Mouse (Mus musculus): ENCODE results near the gene Ybx3.

Gene Ybx3

GRCm38 (mm10) chr6:131388040-131389021 is at the start of gene Ybx3:
Gene Ybx3, minus strand, starts transcription at chr6:131388476.
- DNase-seq (ENCODE audit: low spot score in 2 of 2), result peak; percentile 66 to 71

DNA sequence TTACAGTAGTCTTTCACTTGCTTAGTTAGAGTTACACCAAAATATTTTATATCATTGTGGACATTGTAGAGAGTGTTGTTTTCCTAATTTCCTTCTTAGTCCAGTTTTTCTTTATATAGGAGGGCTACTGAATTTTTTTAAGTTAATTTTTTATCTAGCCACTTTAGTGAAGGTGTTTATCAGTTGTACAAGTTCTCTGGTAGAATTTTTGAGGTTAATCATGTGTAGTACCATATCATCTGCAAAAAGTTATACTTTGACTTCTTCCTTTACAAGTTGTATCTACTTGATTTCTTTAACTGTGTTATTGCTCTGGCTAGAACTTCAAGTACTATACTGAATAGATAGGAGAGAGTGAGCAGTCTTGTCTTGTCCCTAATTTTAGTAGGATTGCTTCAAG is 48.4 kb upstream of the Ybx3 start:
- no peak for DNase-seq (ENCODE audit: low spot score in 2 of 2)

- DNase-seq (ENCODE audit: low spot score in 2 of 2), result no peak
These were observed 45.8 kb upstream of the Ybx3 start for GRCm38 (mm10) chr6:131434088-131434487.

DNA sequence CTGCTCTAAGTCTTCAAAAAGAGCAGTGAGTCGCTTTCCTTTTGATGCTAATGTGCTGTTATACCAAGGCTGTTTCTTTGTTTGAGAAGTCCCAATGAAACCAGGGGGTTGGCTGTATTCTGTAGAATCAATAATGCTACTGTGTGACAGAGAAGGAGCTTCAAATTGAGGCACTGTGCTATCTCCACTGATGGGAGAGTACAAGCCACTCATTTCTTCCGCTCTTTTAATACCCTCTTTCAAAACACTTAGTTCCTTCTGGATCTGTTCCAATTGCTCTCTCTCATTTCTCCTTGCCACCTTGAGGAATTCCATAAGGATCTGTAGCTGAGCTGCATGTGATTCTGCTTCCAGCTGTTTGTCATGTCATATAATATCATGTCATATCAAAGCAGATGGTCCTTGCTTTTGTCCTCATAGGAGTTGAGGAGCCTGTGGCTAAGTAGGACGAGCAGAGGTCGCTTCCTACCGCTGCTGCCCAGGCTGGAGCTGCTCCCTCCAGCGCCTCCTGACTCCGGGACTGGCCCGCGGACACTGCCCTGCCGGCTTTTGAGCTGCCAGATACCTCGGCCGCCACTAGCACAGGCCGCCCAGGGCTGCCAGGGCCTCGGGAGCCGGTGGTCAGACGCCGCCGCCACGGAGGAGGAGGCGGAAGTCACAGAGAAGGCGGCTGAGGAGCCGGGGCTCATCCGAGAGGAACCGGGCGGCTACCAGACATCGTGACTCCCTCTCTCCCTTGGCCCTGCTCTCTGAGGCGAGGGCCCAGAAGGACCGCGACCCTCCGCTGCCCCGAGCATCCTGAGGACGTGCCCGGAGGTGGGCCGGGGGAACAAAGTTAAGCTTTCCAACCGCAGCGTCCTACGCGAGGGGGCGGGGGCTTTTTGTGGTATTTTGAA is 45.1 kb upstream of the Ybx3 start:
- DNase-seq (ENCODE audit: low spot score in 2 of 2), result no peak

- DNase-seq (ENCODE audit: low spot score in 2 of 2), result peak in 1 of 2 experiments; percentile 3
These were observed 33.3 kb upstream of the Ybx3 start for GRCm38 (mm10) chr6:131421572-131421971.

- DNase-seq (ENCODE audit: low spot score in 2 of 2), result no peak
These were observed 31.3 kb upstream of the Ybx3 start for GRCm38 (mm10) chr6:131419614-131420013.

GRCm38 (mm10) chr6:131418770-131419169 is 30.5 kb upstream of the Ybx3 start:
- no peak for DNase-seq (ENCODE audit: low spot score in 2 of 2)

DNA sequence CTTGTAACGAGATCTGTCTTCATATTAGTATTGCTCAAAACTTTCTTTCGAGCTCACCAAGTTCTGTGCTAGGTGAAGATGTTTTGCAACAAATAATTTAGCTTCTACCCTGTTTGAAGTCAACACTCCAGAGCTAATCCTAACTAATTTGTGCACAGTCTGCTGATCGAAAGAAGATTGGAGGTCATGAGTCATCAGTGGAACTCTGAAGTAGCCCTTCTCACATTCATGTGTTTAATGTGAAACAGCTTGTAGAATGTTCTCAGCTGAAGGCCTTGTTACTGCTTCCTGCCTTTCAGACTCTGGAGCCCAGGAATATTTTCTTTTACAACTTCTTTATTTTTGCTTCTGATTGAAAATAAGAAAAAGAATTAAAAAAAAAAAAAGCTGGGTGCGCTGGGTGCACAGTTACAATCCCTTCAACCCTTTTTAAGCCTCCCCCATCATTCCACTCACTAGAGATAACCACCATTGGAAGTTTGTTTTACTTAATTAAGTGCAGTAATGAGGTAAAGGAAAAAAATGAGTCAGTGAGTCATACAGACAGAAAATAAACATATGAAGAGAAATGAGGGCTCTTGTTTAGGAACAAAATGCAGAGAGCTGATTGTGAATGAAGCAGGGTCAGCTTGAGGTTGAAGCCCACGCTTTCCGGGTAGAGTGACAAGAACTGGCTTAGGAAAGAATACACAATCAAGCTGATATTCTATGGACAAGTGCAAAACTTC is 23.0 kb upstream of the Ybx3 start:
- DNase-seq (ENCODE audit: low spot score in 2 of 2), result no peak

DNA sequence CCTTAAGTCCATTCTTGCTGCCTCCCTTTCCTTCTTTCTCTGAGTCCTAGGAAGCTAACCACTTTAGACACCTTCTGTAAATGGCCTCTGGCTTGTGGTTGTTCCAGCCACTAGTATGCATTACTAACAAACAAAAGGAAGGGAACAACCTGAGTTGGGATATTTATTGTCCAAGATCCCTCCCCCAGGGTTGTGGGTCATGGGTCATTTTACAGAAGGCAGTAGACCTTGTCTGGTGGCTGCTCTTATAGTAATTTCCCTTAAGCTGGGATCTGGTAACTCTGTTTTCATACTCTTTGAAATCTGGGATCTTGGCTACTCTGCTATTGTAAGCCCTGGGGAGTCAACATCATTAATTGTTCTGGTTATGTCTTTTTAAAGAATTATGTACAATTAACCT is 18.7 kb upstream of the Ybx3 start:
- no peak for DNase-seq (ENCODE audit: low spot score in 2 of 2)

DNA sequence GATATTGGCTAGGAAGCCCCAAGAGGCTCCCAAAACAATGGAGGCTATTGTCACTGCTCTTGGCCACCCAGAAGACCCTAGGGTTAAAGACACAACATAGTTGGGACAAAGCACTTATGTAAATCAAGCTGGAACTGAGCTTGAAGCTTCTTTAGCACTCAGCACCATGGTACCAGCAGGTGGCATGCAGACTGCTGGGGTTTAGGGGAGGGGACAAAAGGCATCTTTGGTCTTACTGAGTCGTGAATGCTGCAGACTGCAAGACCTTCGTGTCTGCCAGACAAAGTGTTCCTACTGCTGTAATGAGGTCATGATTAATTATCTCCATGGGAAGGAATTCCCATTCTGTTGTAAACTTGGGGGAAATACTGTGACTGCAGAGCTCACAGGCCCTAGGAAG is 17.6 kb upstream of the Ybx3 start:
- no peak for DNase-seq (ENCODE audit: low spot score in 2 of 2)

DNA sequence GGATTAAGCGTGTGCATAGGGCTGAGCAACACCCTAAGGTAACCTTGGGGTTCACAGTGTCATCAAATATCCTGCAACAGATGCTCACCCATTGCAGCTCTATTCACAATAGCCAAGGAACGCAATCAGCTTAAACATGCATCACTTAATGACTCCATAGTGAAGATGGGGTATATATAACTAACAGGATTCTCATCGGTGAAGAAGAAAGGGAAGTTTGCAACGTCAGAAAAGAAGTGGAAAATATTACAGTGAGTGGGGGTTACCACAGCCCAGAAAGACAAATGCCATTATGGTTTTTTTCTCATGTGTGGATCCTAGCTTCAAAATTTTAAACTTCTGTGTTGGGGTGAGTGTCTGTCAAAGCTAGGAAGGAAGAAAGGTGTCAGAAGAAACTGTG is 16.9 kb upstream of the Ybx3 start:
- DNase-seq (ENCODE audit: low spot score in 2 of 2), result no peak

DNA sequence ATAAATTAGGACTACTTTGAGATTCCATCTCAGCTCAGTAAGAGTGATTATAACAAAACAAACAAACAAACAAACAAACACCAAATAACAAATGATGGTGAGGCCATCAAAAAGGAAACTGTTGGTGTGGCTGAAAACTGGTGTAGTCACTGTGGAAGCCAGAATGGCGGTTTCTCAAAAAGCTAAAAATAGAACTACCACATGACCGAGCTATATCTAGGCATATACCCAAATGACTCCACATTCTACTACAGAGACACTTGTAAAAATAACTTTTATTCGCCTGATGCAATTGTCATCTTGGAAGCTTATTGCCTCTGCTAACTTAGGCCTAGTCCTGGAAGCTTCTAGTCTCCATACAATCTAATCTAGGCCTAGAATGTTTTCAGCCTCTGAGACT is 16.0 kb upstream of the Ybx3 start:
- no peak for DNase-seq (ENCODE audit: low spot score in 2 of 2)

DNA sequence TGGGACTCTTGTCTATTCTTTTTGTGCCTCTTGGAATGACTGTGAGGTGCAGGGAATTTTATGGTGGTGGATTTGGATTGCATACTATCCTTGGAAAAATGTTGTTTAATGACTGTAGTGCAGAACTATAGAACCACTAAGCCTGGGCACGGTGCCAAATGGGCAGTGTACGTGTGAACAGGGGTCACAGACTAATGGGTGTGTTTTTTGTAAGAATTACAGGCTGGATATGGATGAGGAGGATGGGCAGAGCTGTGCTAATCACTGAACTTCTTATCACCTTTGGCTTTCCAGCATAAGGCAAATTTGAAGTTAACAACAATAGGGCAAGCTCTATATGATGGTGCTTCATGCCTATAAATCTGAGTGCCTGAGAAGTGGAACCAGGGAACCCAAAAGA is 14.8 kb upstream of the Ybx3 start:
- DNase-seq (ENCODE audit: low spot score in 2 of 2), result no peak

- DNase-seq (ENCODE audit: low spot score in 2 of 2), result no peak
These were observed 14.3 kb upstream of the Ybx3 start for GRCm38 (mm10) chr6:131402606-131403005.

GRCm38 (mm10) chr6:131401259-131401658 is 13.0 kb upstream of the Ybx3 start:
- DNase-seq (ENCODE audit: low spot score in 2 of 2), result no peak

DNA sequence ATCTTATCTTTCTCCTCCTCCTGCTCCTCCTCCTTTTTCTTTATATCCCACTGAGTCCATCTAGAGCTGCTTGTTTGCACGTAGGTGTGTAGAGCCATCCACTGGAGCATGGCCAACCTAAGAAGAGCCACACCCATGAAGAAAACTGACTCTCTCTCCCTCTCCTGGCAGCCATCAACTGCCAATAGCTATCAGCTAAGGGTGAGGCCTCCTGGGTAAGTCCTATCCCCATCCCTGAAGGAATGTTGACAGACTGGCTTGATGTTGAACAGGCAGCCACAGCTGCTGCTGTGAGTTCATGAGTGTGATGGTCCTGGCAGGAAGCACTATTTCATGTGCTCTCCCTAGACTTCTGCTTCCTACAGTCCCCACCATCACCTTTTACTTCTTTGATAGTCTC is 8.4 kb upstream of the Ybx3 start:
- no peak for DNase-seq (ENCODE audit: low spot score in 2 of 2)

GRCm38 (mm10) chr6:131393873-131394660 is 5.8 kb upstream of the Ybx3 start:
- DNase-seq (ENCODE audit: low spot score in 2 of 2), result no peak

DNA sequence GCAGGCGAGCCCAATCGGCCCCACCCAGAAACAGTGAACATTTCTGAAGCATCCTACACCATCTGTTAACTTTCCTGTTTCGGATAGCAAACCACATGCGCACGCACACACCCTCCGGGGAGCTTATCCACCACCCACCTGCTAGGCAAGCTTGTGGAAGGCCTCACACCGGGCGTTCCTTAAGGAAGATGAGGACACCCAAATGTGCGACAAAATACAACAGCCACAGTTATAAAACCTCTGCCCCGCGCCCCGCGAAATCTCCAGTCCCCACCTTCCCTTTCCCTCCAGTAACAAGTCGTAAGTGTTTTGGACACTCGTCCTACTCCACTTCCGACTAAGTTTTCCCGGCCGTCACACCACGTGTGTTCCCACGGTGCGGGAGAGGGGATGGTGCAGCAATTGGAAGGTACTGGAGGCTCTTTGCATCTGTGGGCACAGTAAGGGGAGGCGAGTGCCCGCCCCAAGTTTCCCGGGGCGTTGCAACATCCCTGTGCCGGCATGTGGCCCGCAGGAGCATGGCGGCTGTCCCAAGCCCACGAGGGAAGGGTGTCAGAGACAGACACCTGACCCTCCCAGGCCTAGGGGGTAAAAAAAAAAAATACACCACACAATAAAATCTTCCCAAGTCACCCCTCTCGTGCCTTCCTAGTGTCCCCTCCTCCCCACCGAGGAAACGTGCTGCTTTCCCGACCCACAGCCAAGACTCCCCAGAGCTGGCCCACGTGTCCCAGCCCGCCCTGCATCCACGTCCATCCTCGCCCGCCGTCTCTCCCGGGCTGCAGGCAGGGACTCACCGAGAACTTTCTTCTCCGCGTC is 846 bp downstream of the Ybx3 start:
- peak; percentile 52 to 58 for DNase-seq (ENCODE audit: low spot score in 2 of 2)

DNA sequence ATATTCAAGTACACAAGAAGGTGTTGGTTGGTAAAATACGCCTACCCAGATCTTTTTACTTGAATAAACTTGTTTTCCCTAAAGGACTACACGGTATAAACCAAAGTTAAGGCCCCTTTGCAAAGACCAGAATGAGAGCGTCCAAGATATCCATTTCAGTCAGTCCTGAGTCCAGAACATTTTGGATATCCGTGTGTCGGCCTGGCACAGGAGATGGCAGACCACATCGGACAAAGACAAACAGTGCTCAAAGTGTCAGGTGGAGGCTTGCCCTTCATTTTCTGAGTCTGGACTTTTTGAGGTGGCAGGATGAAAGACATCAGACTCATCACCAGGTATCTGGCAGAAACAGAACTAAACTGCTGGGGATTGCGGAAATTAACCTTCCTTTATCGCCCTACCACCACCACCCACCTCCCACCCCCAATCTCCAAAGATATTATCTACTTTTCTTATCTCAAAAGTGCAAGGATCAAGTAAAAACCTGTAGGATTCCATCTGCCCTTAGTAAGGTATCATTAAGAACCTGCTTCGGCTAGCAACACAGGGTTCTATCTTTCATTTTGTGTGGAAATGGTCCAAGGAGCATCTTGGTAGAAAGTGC is 1.8 kb downstream of the Ybx3 start:
- DNase-seq (ENCODE audit: low spot score in 2 of 2), result no peak

GRCm38 (mm10) chr6:131385469-131385868 is 2.8 kb downstream of the Ybx3 start:
- no peak for DNase-seq (ENCODE audit: low spot score in 2 of 2)
